Mouse (Mus musculus) 416B (cell line): ENCODE measurements around the gene Pcbp1.
"Not testable (repeated sequence)": the region's sequence is repeated elsewhere in the genome, so short reads cannot be mapped to it uniquely, and the experiment has no call there.

Experiments
- DNase-seq: peaks from one replicate; pipeline ENCODE4 v3.0.0; 2011; ENCODE audit warnings: low read depth

Pcbp1 gene

DNA sequence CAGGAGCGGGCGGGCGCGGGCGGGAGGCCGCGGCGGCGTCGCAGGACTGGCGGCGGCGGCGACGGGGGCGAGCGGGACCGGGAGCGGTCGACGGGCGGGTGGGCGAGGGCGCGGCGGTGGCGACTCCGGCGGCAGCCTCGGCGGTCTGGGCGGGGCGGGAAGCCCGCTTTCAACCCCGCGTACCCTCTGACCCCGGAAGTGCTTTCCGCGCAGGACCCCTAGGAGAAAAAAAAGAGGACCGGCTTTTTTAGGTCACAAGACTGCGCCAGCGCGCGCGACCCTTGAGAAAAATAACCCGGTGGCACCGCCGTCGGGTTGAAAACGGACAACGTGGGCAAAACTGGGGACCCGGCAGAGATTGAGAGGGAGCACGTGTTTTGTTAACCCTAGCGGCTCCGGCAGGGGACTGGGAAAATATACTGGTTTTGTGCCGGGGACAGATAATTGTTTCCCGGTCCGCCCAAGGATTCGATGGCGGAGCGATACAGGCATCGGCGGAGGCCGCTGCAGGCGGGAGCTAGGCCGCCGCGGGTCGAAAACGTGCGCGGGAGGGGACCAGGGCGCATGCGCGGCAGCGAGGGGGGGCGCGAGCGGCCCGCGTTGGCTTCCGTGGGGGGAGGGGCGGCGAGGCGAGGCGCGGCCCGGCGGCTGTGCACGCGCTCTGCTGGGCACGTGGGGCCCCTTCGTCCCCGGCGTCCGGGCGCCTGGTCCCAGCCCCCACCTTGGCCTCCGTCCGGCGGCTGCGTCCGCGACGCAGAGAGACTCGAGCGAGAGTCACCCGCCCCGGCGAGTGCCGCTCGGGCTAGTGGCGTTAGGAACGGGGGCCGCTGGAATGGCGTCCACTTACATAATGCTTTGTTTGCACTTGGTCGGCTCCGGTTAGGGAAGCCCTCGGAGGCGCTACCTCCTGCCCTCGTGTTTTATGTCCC, at the start of gene Pcbp1:
Pcbp1 (minus strand) TSS at position 290 of the 929 bp plus-strand sequence.
- DNase-seq = peak; percentile 96

DNA sequence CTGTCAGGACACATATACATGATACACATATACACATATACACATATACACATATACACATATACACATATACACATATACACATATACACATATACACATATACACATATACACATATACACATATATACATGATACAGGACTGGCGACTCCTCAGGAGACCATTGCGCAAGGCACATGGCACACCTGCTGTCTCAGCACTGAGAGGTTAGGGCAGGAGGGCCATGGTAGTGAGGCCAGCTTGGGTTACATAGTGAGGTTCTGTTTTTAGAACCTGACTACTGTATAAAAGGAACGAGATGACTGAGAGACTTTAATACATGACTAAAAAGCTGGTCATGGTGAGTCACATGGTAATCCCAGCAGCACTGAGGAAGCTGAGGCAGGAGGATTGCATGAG, 48.4 kb upstream of the Pcbp1 start:
- DNase-seq = no peak

DNA sequence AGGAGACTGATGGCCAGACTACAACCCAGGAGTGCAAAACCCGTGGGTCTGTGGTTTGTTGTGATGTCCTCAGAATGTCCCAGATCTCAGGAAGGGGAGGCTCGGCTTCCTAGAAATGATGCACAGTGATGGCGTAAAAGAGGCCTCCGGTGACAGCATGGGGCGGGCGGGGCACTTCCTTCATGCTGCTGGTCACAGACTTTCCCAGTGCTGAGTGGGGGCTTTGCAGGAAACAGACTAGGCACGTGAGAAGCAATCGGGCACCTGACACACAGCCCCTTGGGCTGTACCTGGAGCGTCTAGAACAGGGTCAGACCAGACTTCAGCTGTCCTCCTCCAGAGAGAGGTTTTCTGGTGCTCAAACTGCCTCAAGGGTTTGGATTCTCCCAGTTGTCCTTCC, 44.7 kb upstream of the Pcbp1 start:
- peak; percentile 48 for DNase-seq

DNA sequence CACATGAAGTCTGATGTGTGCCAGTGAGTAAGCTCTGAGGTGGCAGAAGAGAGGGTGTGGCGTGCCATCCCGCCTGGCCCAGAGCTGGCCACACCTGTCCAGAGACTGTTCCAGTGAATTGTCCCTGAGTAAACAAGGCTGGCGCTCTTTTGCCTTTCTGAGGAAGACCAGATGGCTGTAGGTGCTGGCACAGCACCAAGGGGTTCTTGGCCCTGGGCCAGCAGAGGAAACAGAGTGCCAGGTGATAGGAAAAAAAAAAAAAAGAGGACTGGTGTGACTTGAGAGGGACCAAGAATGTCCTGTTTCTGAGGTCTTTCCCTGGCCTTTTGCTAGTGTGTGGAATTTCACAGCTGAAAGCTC, 43.3 kb upstream of the Pcbp1 start:
- DNase-seq = peak; percentile 78

DNA sequence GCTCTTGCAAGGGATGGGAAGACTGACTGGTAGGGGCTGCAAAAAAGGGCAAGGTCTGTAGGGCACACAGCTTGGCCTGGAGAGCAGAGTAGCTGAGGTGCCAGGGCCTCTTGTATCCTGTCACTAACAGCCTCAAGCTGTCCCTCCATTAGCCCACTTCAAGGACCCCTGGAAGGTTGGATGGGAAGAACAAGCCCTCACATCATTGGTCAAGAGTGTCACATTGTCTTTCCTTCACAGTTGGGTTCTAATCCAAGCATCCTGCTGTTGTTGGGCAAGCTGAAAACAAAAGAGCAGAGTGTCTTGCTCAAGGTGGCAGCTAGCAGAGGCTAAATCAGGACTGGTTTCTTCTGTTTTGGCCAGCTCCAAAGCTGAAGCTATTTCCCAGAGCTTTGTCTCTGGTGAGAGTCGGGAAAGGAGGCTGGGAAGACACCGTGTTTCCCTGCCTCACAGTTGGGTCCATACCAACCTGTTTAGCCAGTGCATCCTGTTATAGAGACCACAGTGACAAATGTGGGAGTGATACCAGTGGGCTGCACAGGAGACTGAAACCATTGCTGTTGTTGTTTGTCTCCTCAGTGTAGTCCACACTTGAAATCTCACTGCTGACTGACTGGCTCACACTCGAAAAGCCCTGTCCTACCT, 42.8 kb upstream of the Pcbp1 start:
- no peak for DNase-seq

DNA sequence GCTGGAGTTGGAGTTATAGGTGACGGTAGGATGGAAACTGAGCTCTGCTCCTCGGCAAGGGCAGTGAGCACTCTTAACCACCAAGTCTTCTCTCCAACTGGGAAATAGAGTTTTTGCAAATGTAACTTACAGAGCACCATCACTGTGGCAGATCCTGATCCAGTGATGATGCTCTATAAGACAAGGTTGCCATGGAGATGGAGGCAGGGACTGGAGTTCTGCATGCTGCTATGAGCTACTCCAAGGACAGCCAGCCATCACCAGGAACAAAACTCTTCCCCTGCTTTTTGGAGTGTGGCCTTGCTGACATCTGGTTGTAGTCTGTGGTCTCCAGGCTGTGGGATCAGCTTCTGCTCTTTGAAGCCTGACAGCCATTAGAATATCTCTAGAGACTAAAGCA, 39.7 kb upstream of the Pcbp1 start:
- DNase-seq = no peak

DNA sequence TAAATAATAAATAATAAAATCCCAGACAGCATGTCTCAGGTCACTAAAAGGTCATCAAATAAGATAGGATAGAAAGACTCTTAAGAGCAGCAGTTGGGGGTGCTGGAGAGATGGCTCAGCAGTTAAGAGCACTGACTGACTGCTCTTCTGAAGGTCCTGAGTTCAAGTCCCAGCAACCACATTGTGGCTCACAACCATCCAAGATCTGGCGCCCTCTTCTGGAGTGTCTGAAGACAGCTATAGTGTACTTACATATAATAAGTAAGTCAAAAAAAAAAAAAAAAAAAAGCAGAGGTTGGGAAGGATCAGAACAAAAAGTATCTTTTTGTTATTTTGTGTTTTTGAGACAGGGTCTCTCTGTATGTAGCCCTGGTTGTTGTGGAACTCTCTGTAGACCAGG, 31.1 kb upstream of the Pcbp1 start:
- DNase-seq = not testable (repeated sequence)

DNA sequence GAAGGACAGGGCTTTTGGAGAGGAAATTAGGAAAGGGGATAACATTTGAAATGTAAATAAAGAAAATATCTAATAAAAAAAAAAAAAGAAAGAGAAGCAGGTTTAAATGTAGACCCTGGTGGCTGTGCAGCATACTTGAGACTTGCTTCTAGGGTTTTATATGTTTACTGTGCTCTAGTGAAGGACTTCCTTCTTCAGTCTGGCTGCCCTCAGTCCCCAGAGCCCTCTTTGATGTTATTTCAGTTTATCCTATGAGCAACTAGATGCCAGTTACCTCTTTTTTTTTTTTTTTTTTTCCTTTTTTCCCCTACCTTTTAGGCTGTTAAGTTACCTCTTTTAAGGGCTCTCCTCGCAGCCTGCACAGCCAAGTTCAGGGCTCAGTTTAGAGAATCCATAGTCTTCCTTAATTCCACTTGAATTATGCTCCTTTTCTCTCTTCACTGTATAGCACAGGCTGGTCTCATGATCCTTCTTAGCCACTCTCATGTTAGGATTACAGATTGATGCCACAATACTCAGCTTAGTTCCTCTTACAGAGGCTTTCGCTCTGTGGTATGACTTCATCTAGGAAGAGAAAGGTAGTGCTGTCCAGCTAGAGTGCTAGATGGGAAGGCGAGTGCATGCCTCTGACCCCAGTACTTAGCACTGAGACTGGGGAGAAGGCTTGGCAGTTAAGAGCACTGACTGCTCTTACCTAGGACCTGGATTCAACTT, 30.4 kb upstream of the Pcbp1 start:
- peak; percentile 41 for DNase-seq

DNA sequence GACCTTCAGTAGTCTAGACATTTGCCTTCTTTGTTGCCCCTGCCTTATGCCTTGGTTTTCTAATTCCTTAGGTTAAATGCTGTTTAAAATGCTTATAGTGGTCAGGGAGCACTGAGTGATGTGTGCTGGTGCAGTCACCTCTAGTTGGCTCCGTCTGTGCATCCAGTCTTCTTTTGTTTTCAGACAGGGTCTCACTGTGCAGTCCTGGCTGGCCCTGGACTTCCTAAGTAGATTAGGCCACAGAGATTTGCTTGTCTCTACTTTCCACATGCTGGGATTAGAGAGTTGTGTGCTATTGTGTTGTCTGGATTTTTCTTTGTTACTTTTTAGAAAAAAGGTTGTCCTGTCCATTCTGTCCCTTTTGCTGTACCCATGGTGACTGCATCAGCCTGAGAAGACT, 24.5 kb upstream of the Pcbp1 start:
- DNase-seq = no peak

DNA sequence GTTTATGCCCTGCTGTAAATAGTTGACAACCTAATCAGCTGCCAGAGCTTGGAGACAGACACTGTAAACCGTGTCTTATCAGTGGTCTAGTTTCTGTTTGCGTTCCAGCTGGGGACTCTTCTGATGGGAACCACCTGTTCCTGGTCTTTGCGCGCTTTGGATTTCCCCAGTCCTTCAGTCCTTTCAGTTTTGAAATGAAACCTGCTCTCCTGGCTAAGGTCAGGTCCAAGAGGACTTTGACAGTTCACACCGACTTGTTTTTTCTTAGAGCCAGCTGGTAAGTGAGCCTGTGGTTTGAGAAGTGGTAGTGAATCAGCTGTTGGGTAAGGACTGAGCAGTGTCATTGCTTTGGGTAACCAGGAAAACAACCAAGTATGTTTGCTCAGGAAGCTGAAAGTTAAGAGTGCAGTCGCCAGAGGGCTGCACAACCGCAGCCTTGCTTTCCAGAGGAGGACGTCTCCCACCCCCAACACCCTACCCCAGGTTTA, 21.8 kb upstream of the Pcbp1 start:
- DNase-seq = peak; percentile 92

DNA sequence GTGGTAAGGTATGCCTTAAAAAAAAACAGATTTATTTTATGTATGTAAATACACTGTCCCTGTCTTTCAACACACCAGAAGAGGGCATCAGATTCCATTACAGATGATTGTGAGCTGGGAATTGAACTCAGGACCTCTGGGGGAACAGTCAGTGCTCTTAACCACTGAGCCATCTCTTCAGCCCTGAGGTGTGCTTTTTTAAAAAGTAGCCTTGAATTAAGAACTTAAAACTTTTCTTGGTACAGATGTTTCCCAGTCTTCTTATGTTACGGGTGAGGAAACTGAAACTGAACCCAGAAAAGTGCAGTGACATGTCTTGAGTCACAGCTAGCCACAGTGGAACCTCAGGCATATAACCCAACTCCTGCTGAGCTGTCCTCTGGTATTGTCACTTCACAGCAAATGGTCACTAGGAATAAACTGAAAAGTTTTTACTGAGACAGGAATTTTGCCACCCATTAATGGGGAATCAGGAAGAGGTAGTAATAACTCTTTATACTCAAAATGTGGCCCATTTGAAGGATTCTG, 21.2 kb upstream of the Pcbp1 start:
- DNase-seq = peak; percentile 62

DNA sequence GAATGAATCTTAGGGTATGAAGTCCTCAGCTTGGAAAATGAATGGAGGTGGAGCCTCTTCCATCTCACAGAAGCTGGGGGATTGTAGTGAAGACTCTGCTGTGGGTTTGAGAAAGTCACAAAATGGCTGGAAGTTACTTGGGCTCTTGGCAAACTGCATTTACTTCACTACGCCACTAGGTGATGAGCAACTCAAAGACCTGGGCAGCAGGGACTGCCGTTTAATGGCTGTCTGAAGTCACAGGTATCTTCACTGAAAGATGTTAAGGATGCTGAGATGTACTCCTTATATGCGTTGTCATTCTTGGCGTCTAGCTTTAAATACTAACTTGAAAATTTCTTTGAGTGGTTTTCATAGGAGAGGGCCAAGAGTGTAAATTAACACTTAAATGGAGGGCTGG, 19.1 kb upstream of the Pcbp1 start:
- DNase-seq = peak; percentile 76

DNA sequence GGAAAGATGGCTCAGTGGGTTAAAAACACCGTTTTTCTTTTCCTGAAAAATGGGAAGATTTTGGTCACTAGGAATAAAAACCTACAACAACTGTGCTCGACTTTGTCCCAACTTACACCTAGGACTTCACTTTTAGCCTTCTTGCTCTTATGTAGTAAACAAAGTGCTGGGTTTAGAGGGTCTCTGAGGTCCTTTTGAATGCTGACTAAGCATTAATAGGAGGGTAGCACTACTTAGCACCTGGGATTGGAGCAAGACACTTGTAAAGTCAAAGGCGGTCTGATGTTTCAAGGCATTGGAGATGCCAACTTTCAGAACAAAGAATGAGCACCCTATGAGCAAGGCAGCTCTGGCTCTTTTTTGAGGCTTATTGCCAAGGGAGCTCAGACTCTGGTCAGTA, 17.7 kb upstream of the Pcbp1 start:
- DNase-seq = no peak

DNA sequence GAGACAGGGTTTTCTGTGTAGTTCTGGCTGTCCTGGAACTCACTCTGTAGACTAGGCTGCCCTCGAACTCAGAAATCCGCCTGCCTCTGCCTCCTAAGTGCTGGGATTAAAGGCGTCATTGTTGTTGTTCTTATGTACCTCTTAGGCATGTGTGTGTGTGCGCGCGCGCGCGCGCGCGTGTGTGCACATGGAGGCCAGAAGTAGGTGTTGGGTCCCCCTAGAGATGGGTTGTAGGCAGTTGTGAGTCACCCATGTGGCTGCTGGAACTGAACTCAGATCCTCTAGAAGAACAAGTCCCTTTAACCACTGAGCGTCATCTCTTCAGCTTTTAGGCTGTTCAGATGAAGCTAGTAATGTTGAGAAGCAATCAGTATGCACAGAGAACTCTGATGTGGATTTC, 16.9 kb upstream of the Pcbp1 start:
- DNase-seq = no peak

DNA sequence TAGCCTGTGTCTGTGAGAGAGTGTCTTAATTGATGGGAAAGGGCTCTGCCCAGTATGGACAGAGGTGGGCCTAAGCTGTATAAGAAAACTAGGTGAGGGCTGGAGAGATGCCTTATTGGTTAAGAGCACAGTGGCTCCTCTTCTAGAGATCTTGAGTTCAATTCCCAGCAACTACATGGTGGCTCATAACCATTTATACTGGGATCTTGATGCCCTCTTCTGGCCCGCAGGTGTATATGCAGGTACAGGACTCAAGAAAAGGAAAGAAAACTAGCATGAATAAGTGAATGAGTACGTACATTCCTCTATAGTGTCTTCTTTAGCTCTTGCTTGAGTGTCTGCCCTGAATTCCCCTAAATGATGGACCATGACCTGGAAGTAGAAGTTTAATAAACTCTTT, 15.5 kb upstream of the Pcbp1 start:
- DNase-seq = peak; percentile 78

DNA sequence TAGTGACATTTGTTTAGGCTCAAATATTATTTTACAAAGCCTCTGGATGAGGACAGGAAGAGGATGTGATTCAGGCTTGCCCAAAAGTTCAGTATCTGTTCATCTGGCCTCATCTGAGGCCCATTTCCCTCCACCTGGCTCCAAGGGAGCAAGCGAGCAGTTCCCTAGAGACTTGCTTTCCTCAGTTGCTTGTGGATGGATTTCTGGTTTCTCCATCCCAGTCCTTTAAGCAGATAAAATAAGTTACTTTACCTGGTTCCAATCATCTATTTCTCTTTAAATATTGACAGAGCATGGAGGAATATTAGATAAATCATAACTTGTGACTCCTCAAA, 2.3 kb upstream of the Pcbp1 start:
- peak; percentile 68 for DNase-seq

DNA sequence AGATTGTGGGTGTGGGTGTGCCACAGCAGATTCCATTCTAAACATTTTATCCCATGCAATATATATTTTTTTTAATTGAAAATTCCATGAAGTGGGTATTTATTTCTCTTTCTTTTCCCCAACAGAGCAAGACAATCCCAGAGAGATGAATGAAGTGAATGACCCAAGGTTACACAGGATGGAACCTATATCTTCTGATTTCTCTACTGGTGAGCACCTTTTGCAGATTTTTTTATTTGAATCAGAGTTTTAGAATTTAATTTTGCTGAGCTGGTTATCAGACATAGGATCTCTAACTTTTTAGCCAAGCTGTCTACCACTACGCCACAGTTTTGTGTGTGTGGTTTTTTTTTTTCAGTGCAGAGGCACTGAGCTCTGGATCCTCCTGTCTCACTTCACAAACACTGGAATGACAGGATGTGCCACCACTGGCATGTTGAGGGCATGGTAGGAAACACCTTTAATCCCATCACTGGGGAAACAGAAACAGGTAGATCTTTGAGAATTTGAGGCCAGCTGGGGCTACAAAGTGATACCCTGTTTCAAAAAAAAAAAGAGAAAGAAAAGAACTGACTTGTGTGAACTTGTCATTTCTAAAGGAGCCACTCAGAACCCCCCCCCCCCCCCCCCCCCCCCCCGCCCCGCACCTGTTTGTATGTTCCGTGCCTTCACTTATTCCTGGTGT, 1.8 kb upstream of the Pcbp1 start:
- DNase-seq = peak; percentile 70

DNA sequence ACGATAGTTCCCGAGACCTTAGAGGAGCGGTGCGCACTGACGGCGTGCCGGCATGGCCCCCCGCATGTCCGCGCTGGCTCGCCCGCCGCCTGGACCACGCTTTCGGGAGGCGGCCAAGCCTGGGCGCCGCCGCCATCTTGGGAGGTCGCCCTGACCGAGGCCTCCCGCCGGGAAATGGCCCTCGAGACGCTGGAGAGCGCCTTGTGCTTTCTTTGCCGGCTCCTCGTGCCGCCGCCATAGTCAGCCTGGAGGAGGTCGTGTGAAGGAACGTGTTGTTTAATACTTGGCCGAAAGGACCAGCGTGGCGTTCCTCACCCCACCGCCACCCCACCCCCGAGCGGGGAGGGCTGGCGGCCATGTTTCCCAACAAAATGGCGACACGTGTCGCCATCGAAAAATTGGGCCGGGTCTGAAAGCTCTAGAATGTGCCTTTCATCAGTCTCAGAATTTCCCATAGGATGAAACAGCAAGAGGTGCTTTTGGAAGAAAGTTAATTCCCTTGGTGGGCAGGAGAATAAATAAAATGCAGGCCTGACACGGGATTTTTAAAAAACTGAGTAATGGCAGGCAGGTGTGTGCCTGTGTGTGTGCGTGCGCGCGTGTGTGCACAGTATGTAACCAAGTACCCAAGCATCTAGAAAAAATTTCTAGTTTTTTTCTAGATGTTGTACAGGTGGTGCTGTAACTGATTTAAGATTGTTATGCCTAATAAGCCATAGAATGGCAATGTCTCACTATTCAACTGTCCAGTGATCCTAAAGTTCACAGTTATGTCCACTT, 1.0 kb upstream of the Pcbp1 start:
- peak; percentile 83 for DNase-seq

DNA sequence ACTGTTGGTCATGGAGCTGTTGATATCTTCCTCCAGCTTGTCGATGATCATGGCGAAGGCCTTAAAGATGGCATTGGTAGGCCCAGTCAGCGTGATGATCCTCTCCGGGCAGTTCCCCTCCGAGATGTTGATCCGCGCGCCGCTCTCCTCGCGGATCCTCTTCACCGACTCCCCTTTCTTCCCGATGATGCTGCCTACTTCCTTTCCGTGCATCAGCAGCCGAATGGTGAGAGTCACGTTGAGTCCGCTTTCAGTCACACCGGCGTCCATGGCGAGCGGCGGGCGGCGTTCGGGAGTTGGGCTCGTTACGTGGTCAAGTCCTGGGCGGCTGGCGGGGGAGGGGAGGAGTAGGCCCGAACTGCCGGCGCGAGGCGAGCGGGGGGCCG, 482 bp downstream of the Pcbp1 start:
- peak; percentile 81 for DNase-seq

DNA sequence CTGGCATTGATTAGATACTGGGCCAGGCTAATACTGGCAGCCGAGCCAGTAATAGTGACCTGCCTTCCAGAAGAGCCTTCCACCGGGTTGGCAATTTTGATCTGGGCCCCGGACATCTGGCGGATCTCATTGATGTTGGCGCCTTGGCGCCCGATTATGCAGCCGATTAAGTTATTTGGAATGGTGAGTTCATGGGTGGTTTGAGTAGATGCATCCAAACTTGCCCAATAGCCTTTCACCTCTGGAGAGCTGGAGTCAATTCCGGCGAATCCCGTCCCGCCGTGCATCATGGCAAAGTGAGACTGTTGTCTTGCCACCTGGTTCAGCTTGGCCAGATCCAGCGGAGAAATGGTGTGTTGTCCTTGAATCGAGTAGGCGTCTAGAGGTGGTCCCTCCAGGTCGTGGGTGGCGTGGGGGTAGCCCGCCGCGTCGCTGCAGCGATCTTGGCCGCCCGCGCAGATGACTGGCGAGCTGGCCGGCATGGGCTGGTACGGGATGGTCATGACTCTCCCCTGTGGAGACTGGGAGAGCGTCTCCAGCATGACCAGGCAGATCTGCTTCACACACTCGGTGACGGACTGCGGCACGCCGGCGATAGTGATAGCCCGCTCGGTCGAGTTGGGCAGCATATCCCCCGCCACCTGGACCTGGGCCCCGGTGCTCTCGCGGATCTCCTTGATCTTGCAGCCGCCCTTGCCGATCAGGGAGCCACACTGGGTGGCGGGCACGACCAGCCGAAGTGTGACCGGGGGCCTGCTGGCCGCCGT, 1.1 kb downstream of the Pcbp1 start:
- peak; percentile 56 for DNase-seq
